Mouse (Mus musculus) right cerebral cortex, postnatal 10 days (tissue): ENCODE results near the gene Rab10.
A peak's percentile ranks its signal among the peaks of the same experiment; 100 is the strongest.
"Not testable (repeated sequence)": the region's sequence is repeated elsewhere in the genome, so short reads cannot be mapped to it uniquely, and the experiment has no call there.

Experiments used
- DNase-seq, 2 experiments: peaks; one replicate each; pipeline ENCODE4 v3.0.0; 2021; ENCODE audit warnings: low spot score in 2 of 2

Gene Rab10

GRCm38 (mm10) chr12:3309391-3310320 lies at the start of gene Rab10:
Gene Rab10, minus strand, starts transcription at chr12:3309969.
- peak; percentile 99 for DNase-seq

GRCm38 (mm10) chr12:3359302-3359701 lies 49.5 kb upstream of the Rab10 start:
- peak; percentile 83 to 91 for DNase-seq

- DNase-seq = peak in 1 of 2 experiments; percentile 35
Measured at GRCm38 (mm10) chr12:3356824-3357223, 47.1 kb upstream of the Rab10 start.

GRCm38 (mm10) chr12:3355068-3355467 lies 45.3 kb upstream of the Rab10 start:
- no peak for DNase-seq

GRCm38 (mm10) chr12:3352216-3352615 lies 42.4 kb upstream of the Rab10 start:
- no peak for DNase-seq

GRCm38 (mm10) chr12:3350136-3350535 lies 40.4 kb upstream of the Rab10 start:
- DNase-seq = no peak

GRCm38 (mm10) chr12:3349387-3349786 lies 39.6 kb upstream of the Rab10 start:
- DNase-seq = no peak

- no peak for DNase-seq
Measured at GRCm38 (mm10) chr12:3347682-3348081, 37.9 kb upstream of the Rab10 start.

GRCm38 (mm10) chr12:3345038-3345437 lies 35.3 kb upstream of the Rab10 start:
- no peak for DNase-seq

- DNase-seq = no peak
Measured at GRCm38 (mm10) chr12:3344155-3344554, 34.4 kb upstream of the Rab10 start.

GRCm38 (mm10) chr12:3338931-3339330 lies 29.2 kb upstream of the Rab10 start:
- DNase-seq = no peak

GRCm38 (mm10) chr12:3329677-3330076 lies 19.9 kb upstream of the Rab10 start:
- no peak for DNase-seq

GRCm38 (mm10) chr12:3325232-3325631 lies 15.5 kb upstream of the Rab10 start:
- no peak for DNase-seq

- peak; percentile 34 to 36 for DNase-seq
Measured at GRCm38 (mm10) chr12:3323241-3323640, 13.5 kb upstream of the Rab10 start.

- no peak for DNase-seq
Measured at GRCm38 (mm10) chr12:3319377-3319776, 9.6 kb upstream of the Rab10 start.

- DNase-seq = no peak
Measured at GRCm38 (mm10) chr12:3316937-3317336, 7.2 kb upstream of the Rab10 start.

- no peak for DNase-seq
Measured at GRCm38 (mm10) chr12:3316083-3316482, 6.3 kb upstream of the Rab10 start.

GRCm38 (mm10) chr12:3312886-3313285 lies 3.1 kb upstream of the Rab10 start:
- DNase-seq = no peak

- DNase-seq = no peak
Measured at GRCm38 (mm10) chr12:3310321-3310692, 538 bp upstream of the Rab10 start.

- DNase-seq = peak; percentile 46 to 63
Measured at GRCm38 (mm10) chr12:3308541-3309241, 1.1 kb downstream of the Rab10 start.

- DNase-seq = no peak
Measured at GRCm38 (mm10) chr12:3307587-3307986, 2.2 kb downstream of the Rab10 start.

- DNase-seq = no peak
Measured at GRCm38 (mm10) chr12:3305238-3305637, 4.5 kb downstream of the Rab10 start.

GRCm38 (mm10) chr12:3297622-3298021 lies 12.1 kb downstream of the Rab10 start:
- DNase-seq = not testable (repeated sequence)
